Mouse (Mus musculus): Measurements from ENCODE around the gene Csnka2ip. TPM values are rescaled to one million over a fixed set of nuclear protein-coding genes. Genes with fewer than 3 reads are reported as not detected.

The Csnka2ip gene
- not detected in 2 replicates for polyA plus RNA-seq (2015; fragmentation: Nextera tagmentation; extraction: Ambion mirVana)

DNA sequence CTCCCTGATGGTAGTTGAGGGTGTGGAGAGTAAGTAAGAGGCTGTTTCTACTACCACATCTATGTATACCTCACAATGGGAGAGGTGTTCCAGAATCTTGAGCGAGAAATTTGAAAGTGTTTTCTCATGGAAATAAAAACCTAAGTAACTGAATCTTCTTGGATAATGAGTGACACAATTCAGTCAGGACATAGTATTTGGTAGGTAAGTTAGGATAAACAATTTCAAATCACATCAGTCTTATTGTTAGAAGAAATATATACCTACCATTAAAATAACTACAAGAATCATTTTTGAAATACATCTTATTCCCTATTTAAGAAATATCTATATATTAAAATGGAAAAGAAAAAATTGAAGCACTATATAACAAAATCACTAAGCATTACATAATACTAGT, at the start of gene Csnka2ip:
Gene Csnka2ip, minus strand, starts transcription at position 101 of the 400 bp plus-strand sequence.

Other genes starting within 250 kb of the Csnka2ip start
- gene 4930453N24Rik, start 168.8 kb upstream of the Csnka2ip start, polyA plus RNA-seq (2015; fragmentation: Nextera tagmentation; extraction: Ambion mirVana): 16.8 and 20.6 TPM in 2 replicates
- 3.3 and 4.2 TPM in 2 replicates for gene Zfp654, start 249.2 kb upstream of the Csnka2ip start, polyA plus RNA-seq (2015; fragmentation: Nextera tagmentation; extraction: Ambion mirVana)
- gene Cggbp1, start 249.6 kb upstream of the Csnka2ip start, polyA plus RNA-seq (2015; fragmentation: Nextera tagmentation; extraction: Ambion mirVana): 39.8 and 54.6 TPM in 2 replicates